Mouse (Mus musculus): ENCODE results near the gene Pld2. TPM values are rescaled to one million over a fixed set of nuclear protein-coding genes. Genes with fewer than 3 reads are reported as not detected.

Pld2 gene
- polyA plus RNA-seq, 1 experiment from 2014 or later: 1.6 TPM

DNA sequence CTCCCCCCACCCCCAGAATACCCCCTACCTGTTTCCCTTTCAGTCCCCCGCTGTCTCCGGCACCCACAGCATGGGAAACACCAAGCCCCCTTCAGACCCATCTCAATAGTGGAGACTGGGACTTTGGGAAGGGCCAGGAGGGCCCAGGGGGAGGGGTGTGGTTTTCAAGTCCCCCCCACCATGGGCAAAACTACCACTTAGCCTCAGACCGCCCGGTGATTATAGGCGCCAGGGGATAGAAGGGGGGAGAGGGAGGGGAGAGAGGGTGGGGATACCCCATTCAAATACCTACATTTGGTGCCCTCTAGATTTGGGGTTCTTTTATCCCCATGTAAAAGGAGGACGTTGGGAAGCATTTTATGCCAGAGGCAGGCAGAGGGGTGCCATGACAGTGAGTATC lies 7.0 kb upstream of the Pld2 start, which contains the start of gene Gm40193:
TSS of gene Gm40193 (minus strand) at position 101 of the 400 bp plus-strand sequence.
- no peak for TF ChIP-seq EP300 (IDR thresholded peaks at IDR 0.05; ENCODE audit: low read depth)
- TF ChIP-seq CTCF (IDR thresholded peaks at IDR 0.05; ENCODE audit: low read depth): no peak
- Histone ChIP-seq H3K9me3 (ENCODE audit: low read length) (no peaks in the 10 kb centered on the region), H3K4me1 (ENCODE audit: insufficient read depth) (no peaks in the 10 kb centered on the region), H3K36me3 (replicated peaks; ENCODE audit: insufficient read depth, low read length) (peaks cover 6% of the 10 kb centered on the region; the same call in 1 of the 2 replicates), H3K4me2 (ENCODE audit: low read depth, low read length) (no peak within 1 kb of the TSS), H3K27ac (ENCODE audit: low read depth) (no peak within 1 kb of the TSS), H3K9ac (replicated peaks) (no peak within 1 kb of the TSS), H3K4me3 (ENCODE audit: low read depth, low read length) (no peak within 1 kb of the TSS), H3K27me3 (ENCODE audit: insufficient read depth, low read length) (no peaks in the 10 kb centered on the region; the same call in 1 of the 2 replicates)
- ATAC-seq (no peak), DNase-seq (no peak)
- WGBS (ENCODE audit: insufficient replicate concordance): 76% methylated on average over 6 of the region's 6 CpGs

GRCm38 (mm10) chr11:70539423-70539822 lies 441 bp upstream of the Pld2 start:
- peak overlapping the region; percentile 34; the same call in 1 of the 2 replicates for H3K27ac ChIP-seq (ENCODE audit: low read depth)

GRCm38 (mm10) chr11:70540928-70541327 lies 1.1 kb downstream of the Pld2 start:
- WGBS (ENCODE audit: insufficient replicate concordance): 71% methylated on average over 7 of the region's 7 CpGs
- DNase-seq: no peak
- Histone ChIP-seq H3K4me1 (ENCODE audit: insufficient read depth) (peaks cover 4% of the 10 kb centered on the region; the same call in 1 of the 2 replicates), H3K27me3 (ENCODE audit: insufficient read depth, low read length) (peaks cover 5% of the 10 kb centered on the region; the same call in 1 of the 2 replicates), H3K4me3 (ENCODE audit: low read depth, low read length) (peak overlapping the region; percentile 58; the same call in 1 of the 2 replicates), H3K4me2 (ENCODE audit: low read depth, low read length) (peak overlapping the region; percentile 79), H3K27ac (ENCODE audit: low read depth) (no peak overlapping the region), H3K9me3 (ENCODE audit: low read length) (no peaks in the 10 kb centered on the region), H3K36me3 (replicated peaks; ENCODE audit: insufficient read depth, low read length) (no peaks in the 10 kb centered on the region), H3K9ac (replicated peaks) (no peak overlapping the region; the same call in 1 of the 2 replicates)
- TF ChIP-seq EP300 (IDR thresholded peaks at IDR 0.05; ENCODE audit: low read depth): no peak
- TF ChIP-seq CTCF (IDR thresholded peaks at IDR 0.05; ENCODE audit: low read depth): no peak
- ATAC-seq: no peak

More at GRCm38 (mm10) chr11:70539423-70539822, 441 bp upstream of the Pld2 start:
- Histone ChIP-seq H3K4me2 (ENCODE audit: low read depth, low read length) (peak overlapping the region; percentile 79), H3K27me3 (ENCODE audit: insufficient read depth, low read length) (peaks cover 5% of the 10 kb centered on the region; the same call in 1 of the 2 replicates), H3K4me1 (ENCODE audit: insufficient read depth) (peaks cover 4% of the 10 kb centered on the region; the same call in 1 of the 2 replicates), H3K36me3 (replicated peaks; ENCODE audit: insufficient read depth, low read length) (no peaks in the 10 kb centered on the region), H3K4me3 (ENCODE audit: low read depth, low read length) (peak overlapping the region; percentile 58), H3K9me3 (ENCODE audit: low read length) (no peaks in the 10 kb centered on the region), H3K9ac (replicated peaks) (peak overlapping the region; percentile 63)
- ATAC-seq (no peak), DNase-seq (no peak)
- no peak for TF ChIP-seq EP300 (IDR thresholded peaks at IDR 0.05; ENCODE audit: low read depth)
- TF ChIP-seq CTCF (IDR thresholded peaks at IDR 0.05; ENCODE audit: low read depth): no peak
- WGBS (ENCODE audit: insufficient replicate concordance): 14% methylated on average over 9 of the region's 9 CpGs

DNA sequence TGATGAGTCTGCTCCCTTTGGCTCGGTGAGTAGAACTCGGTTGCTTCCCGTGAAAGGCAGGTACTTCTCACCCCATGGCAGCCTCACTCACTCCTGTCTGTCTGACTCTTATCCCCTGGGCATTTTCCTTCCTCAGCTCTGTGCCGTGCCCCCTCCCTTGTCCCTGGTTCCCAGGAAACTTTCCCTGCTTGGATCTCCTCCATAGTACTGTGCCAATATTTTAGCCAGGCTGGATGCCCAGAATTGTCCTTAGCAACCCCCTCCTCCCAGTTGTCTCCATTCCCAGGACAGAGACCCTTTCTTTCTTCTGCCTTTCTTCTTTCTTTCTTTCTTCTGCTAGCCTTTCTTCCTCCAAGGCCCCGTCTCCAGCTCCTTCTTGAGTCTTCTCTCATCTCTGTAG lies 1.6 kb downstream of the Pld2 start:
- ATAC-seq (no peak), DNase-seq (no peak)
- H3K9me3 ChIP-seq (ENCODE audit: low read length): no peaks in the 10 kb centered on the region
- peaks cover 5% of the 10 kb centered on the region; the same call in 1 of the 2 replicates for H3K27me3 ChIP-seq (ENCODE audit: insufficient read depth, low read length)
- no peak overlapping the region for H3K27ac ChIP-seq (ENCODE audit: low read depth)
- H3K9ac ChIP-seq (replicated peaks): no peak overlapping the region
- 64% methylated on average over 5 of the region's 5 CpGs for WGBS (ENCODE audit: insufficient replicate concordance)
- H3K4me3 ChIP-seq (ENCODE audit: low read depth, low read length): no peak overlapping the region
- H3K4me1 ChIP-seq (ENCODE audit: insufficient read depth): peaks cover 4% of the 10 kb centered on the region; the same call in 1 of the 2 replicates
- no peak overlapping the region for H3K4me2 ChIP-seq (ENCODE audit: low read depth, low read length)
- TF ChIP-seq CTCF (IDR thresholded peaks at IDR 0.05; ENCODE audit: low read depth) (no peak), EP300 (IDR thresholded peaks at IDR 0.05; ENCODE audit: low read depth) (no peak)
- no peaks in the 10 kb centered on the region for H3K36me3 ChIP-seq (replicated peaks; ENCODE audit: insufficient read depth, low read length)

DNA sequence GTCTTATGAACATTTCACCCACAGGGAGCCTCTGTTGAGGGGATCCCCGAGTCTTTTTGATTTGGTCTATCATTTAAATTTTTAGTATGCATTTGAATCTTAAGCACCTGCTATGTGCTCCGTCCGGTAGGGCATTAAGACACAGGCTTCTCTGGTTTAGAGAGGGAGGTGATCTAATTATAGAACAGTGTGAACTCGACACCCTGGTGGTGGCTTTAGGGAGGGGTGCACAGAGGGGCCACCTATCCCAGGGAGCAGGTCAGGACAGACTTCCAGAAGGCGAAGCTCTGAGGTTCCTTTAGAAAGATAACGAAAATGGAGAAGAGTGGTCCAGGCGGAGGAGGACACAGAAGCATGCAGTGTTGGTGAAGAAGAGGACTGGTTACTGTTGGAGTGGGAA lies 4.6 kb downstream of the Pld2 start:
- no peak overlapping the region for H3K4me3 ChIP-seq (ENCODE audit: low read depth, low read length)
- H3K4me1 ChIP-seq (ENCODE audit: insufficient read depth): peaks cover 4% of the 10 kb centered on the region; the same call in 1 of the 2 replicates
- no peaks in the 10 kb centered on the region for H3K36me3 ChIP-seq (replicated peaks; ENCODE audit: insufficient read depth, low read length)
- no peak overlapping the region for H3K9ac ChIP-seq (replicated peaks)
- DNase-seq (no peak), ATAC-seq (no peak)
- H3K9me3 ChIP-seq (ENCODE audit: low read length): no peaks in the 10 kb centered on the region
- peaks cover 5% of the 10 kb centered on the region; the same call in 1 of the 2 replicates for H3K27me3 ChIP-seq (ENCODE audit: insufficient read depth, low read length)
- H3K27ac ChIP-seq (ENCODE audit: low read depth): no peak overlapping the region
- 65% methylated on average over 7 of the region's 7 CpGs for WGBS (ENCODE audit: insufficient replicate concordance)
- H3K4me2 ChIP-seq (ENCODE audit: low read depth, low read length): no peak overlapping the region
- TF ChIP-seq CTCF (IDR thresholded peaks at IDR 0.05; ENCODE audit: low read depth) (no peak), EP300 (IDR thresholded peaks at IDR 0.05; ENCODE audit: low read depth) (no peak)

DNA sequence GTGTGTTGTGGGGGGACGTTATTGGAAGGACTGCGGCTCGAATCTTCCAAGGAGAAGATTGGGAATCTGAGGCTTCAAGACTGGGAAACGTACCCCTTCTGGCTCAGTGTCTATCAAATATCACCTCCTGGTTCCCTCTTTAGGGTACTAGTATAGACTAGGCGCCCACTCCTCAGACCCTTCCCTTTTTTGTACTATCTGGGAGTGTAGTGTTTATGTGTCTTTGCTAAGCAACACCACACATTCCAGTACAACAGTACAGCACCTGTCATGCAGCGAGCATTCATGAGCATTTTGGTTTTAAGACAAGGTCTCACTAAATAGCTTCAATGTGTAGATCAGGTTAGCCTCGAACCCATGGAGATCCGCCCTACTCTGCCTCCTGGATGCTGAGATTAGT lies 11.7 kb downstream of the Pld2 start:
- DNase-seq (no peak), ATAC-seq (no peak)
- WGBS (ENCODE audit: insufficient replicate concordance): 78% methylated on average over 8 of the region's 8 CpGs
- no peaks in the 10 kb centered on the region for H3K36me3 ChIP-seq (replicated peaks; ENCODE audit: insufficient read depth, low read length)
- no peak overlapping the region for H3K4me3 ChIP-seq (ENCODE audit: low read depth, low read length)
- no peaks in the 10 kb centered on the region for H3K27me3 ChIP-seq (ENCODE audit: insufficient read depth, low read length)
- TF ChIP-seq EP300 (IDR thresholded peaks at IDR 0.05; ENCODE audit: low read depth): no peak
- no peak for TF ChIP-seq CTCF (IDR thresholded peaks at IDR 0.05; ENCODE audit: low read depth)
- H3K4me1 ChIP-seq (ENCODE audit: insufficient read depth): no peaks in the 10 kb centered on the region
- no peak overlapping the region for H3K4me2 ChIP-seq (ENCODE audit: low read depth, low read length)
- no peak overlapping the region for H3K9ac ChIP-seq (replicated peaks)
- no peaks in the 10 kb centered on the region for H3K9me3 ChIP-seq (ENCODE audit: low read length)
- no peak overlapping the region for H3K27ac ChIP-seq (ENCODE audit: low read depth)
